Mouse (Mus musculus) lung, embryonic 15.5 days (tissue): ENCODE measurements at regions not wholly inside any gene's neighbourhood (a gene's known extent, or its start where the extent isn't known, plus 50 kb on each side); places are given as distances from the start of the nearest gene placed in this dataset.
A peak's percentile ranks its signal among the peaks of the same experiment; 100 is the strongest.

ENCODE experiments used
- ATAC-seq: fragments of 200-750 bp; cut with Nextera tagmentation; 2 replicates; pipeline ENCODE4 v1.8.0; 2017; ENCODE audit warnings: moderate number of reproducible peaks, borderline replicate concordance; ENCODE audit not compliant: low FRiP score, low TSS enrichment; ENCODE audit errors: extremely low read depth
- H3K27ac ChIP-seq: fragments of 300-500 bp; sonication (generic); 2 replicates; pipeline ENCODE4 v1.5.1; 2015; ENCODE audit warnings: moderate library complexity, mild to moderate bottlenecking, inconsistent platforms
- H3K27me3 ChIP-seq: fragments of 300-500 bp; sonication (generic); 2 replicates; pipeline ENCODE4 v1.6.1; 2015; ENCODE audit warnings: inconsistent platforms
- H3K36me3 ChIP-seq: fragments of 300-500 bp; sonication (generic); 2 replicates; pipeline ENCODE4 v1.6.1; 2015; ENCODE audit warnings: inconsistent platforms
- H3K4me1 ChIP-seq: fragments of 300-500 bp; sonication (generic); 2 replicates; pipeline ENCODE4 v1.6.1; 2015; ENCODE audit warnings: inconsistent platforms
- H3K4me2 ChIP-seq: fragments of 300-500 bp; sonication (generic); 2 replicates; pipeline ENCODE4 v1.6.1; 2015; ENCODE audit warnings: inconsistent platforms, mild to moderate bottlenecking, moderate library complexity
- H3K4me3 ChIP-seq: fragments of 300-500 bp; sonication (generic); 2 replicates; pipeline ENCODE4 v1.5.1; 2015; ENCODE audit warnings: mild to moderate bottlenecking, inconsistent platforms
- H3K9ac ChIP-seq: fragments of 300-500 bp; sonication (generic); 2 replicates; pipeline ENCODE4 v1.6.1; 2015; ENCODE audit warnings: inconsistent platforms
- H3K9me3 ChIP-seq: fragments of 300-500 bp; sonication (generic); 2 replicates; pipeline ENCODE4 v1.6.1; 2016; ENCODE audit warnings: inconsistent platforms
- WGBS: fragments of 180-500 bp; shearing (Covaris S2); methylation state at CpG from one replicate; pipeline ENCODE4 v1.1.7; 2015; 5-methylcytosine and 5-hydroxymethylcytosine counted together

- ATAC-seq: no peak
- Histone ChIP-seq H3K4me1 (no peaks in the 10 kb centered on the region), H3K9ac (no peak overlapping the region), H3K9me3 (no peaks in the 10 kb centered on the region), H3K4me3 (no peak overlapping the region), H3K27me3 (no peaks in the 10 kb centered on the region), H3K27ac (no peak overlapping the region), H3K4me2 (no peak overlapping the region), H3K36me3 (no peaks in the 10 kb centered on the region)
- WGBS: 69% methylated on average over 5 of the region's 5 CpGs
These were observed 1536.0 kb upstream of the Gulo start for GRCm38 (mm10) chr14:67545036-67545435.

GRCm38 (mm10) chr14:67541271-67541711 lies 1532.3 kb upstream of the Gulo start:
- no peaks in the 10 kb centered on the region for H3K27me3 ChIP-seq
- H3K4me1 ChIP-seq: peaks cover 8% of the 10 kb centered on the region
- H3K4me3 ChIP-seq: no peak overlapping the region
- no peak overlapping the region for H3K4me2 ChIP-seq
- no peak overlapping the region for H3K27ac ChIP-seq
- no peaks in the 10 kb centered on the region for H3K36me3 ChIP-seq
- H3K9ac ChIP-seq: no peak overlapping the region
- WGBS: 47% methylated on average over 4 of the region's 4 CpGs
- no peak for ATAC-seq
- H3K9me3 ChIP-seq: no peaks in the 10 kb centered on the region

GRCm38 (mm10) chr14:67538696-67539095 lies 1529.7 kb upstream of the Gulo start:
- Histone ChIP-seq H3K36me3 (no peaks in the 10 kb centered on the region), H3K4me3 (no peak overlapping the region), H3K27me3 (no peaks in the 10 kb centered on the region), H3K27ac (no peak overlapping the region), H3K4me1 (peaks cover 8% of the 10 kb centered on the region), H3K9ac (no peak overlapping the region), H3K4me2 (no peak overlapping the region), H3K9me3 (no peaks in the 10 kb centered on the region)
- ATAC-seq: no peak
- 67% methylated on average over 9 of the region's 9 CpGs for WGBS

GRCm38 (mm10) chr14:67536787-67537659 lies 1528.0 kb upstream of the Gulo start:
- no peak overlapping the region for H3K9ac ChIP-seq
- WGBS: 38% methylated on average over 8 of the region's 8 CpGs
- H3K27ac ChIP-seq: no peak overlapping the region
- H3K4me3 ChIP-seq: no peak overlapping the region
- no peak for ATAC-seq
- H3K27me3 ChIP-seq: no peaks in the 10 kb centered on the region
- no peaks in the 10 kb centered on the region for H3K36me3 ChIP-seq
- no peak overlapping the region for H3K4me2 ChIP-seq
- peaks cover 8% of the 10 kb centered on the region for H3K4me1 ChIP-seq
- no peaks in the 10 kb centered on the region for H3K9me3 ChIP-seq

GRCm38 (mm10) chr14:67506729-67507395 lies 1497.9 kb upstream of the Gulo start:
- no peak overlapping the region for H3K27ac ChIP-seq
- no peak for ATAC-seq
- no peaks in the 10 kb centered on the region for H3K9me3 ChIP-seq
- no peak overlapping the region for H3K4me3 ChIP-seq
- WGBS: 78% methylated on average over 12 of the region's 12 CpGs
- H3K4me2 ChIP-seq: no peak overlapping the region
- H3K4me1 ChIP-seq: no peaks in the 10 kb centered on the region
- H3K9ac ChIP-seq: no peak overlapping the region
- no peaks in the 10 kb centered on the region for H3K27me3 ChIP-seq
- no peaks in the 10 kb centered on the region for H3K36me3 ChIP-seq

- Histone ChIP-seq H3K9me3 (no peaks in the 10 kb centered on the region), H3K4me1 (no peaks in the 10 kb centered on the region), H3K4me3 (no peak overlapping the region), H3K27ac (no peak overlapping the region), H3K27me3 (no peaks in the 10 kb centered on the region), H3K4me2 (no peak overlapping the region), H3K9ac (no peak overlapping the region), H3K36me3 (no peaks in the 10 kb centered on the region)
- ATAC-seq: no peak
- 79% methylated on average over 10 of the region's 10 CpGs for WGBS
These were observed 1483.1 kb upstream of the Gulo start for GRCm38 (mm10) chr14:67492086-67492485.

GRCm38 (mm10) chr14:67486676-67487075 lies 1477.7 kb upstream of the Gulo start:
- Histone ChIP-seq H3K4me3 (no peak overlapping the region), H3K4me2 (no peak overlapping the region), H3K36me3 (no peaks in the 10 kb centered on the region), H3K4me1 (peaks cover 16% of the 10 kb centered on the region), H3K9me3 (no peaks in the 10 kb centered on the region), H3K27me3 (no peaks in the 10 kb centered on the region), H3K27ac (no peak overlapping the region), H3K9ac (no peak overlapping the region)
- no peak for ATAC-seq
- WGBS: 26% methylated on average over 10 of the region's 10 CpGs

GRCm38 (mm10) chr14:67485449-67485800 lies 1476.4 kb upstream of the Gulo start:
- no peak overlapping the region for H3K4me3 ChIP-seq
- H3K9me3 ChIP-seq: no peaks in the 10 kb centered on the region
- no peaks in the 10 kb centered on the region for H3K27me3 ChIP-seq
- peaks cover 16% of the 10 kb centered on the region for H3K4me1 ChIP-seq
- 83% methylated on average over 4 of the region's 4 CpGs for WGBS
- H3K9ac ChIP-seq: no peak overlapping the region
- H3K27ac ChIP-seq: no peak overlapping the region
- no peak overlapping the region for H3K4me2 ChIP-seq
- no peaks in the 10 kb centered on the region for H3K36me3 ChIP-seq
- ATAC-seq: no peak

- Histone ChIP-seq H3K4me3 (no peak overlapping the region), H3K36me3 (no peaks in the 10 kb centered on the region), H3K4me1 (peaks cover 16% of the 10 kb centered on the region), H3K27me3 (no peaks in the 10 kb centered on the region), H3K9me3 (no peaks in the 10 kb centered on the region), H3K9ac (no peak overlapping the region), H3K27ac (no peak overlapping the region), H3K4me2 (no peak overlapping the region)
- WGBS: 23% methylated on average over 19 of the region's 19 CpGs
- 0 out of 2 replicates have a peak, but pooled peaks have one; percentile 8 for ATAC-seq
These were observed 1475.8 kb upstream of the Gulo start for GRCm38 (mm10) chr14:67484533-67485448.
